In the genomic region with DNA sequence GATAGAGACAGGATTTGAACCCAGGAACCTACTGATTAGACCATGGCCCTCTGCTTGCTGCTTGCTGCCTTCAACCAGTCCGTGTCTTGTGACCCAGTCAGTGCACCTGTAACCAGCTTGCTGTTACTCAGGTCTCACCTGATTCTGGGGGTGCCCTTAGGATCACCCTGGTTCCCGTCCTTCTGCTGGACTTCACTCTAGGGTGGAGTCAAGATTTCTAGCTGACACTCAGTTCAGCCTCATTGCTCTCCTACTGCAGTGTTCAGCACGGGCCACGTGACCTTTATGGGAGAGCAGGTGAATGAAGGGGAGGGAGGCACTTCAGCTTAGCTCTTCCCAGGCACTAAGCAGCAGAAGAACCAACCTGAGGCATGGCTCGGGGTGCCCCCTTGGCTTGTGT, we compare ENCODE assay signal across 12 mouse cellular contexts. TPM values are rescaled to one million over a fixed set of nuclear protein-coding genes. Genes with fewer than 3 reads are reported as not detected.
"Had no signal": no experiment of that assay in that cellular context is flagged by ENCODE, and none has a peak within 500 bp of the region (broad histone marks: within the 10 kb centered on the region; RNA-seq: fewer than 3 reads in every experiment).

No protein-coding gene starts in this region.

- H3K4me1 ChIP-seq: limb, embryonic 12.5 days had no signal

- H3K27ac ChIP-seq: hindbrain, embryonic 15.5 days; limb, embryonic 12.5 days; liver, embryonic 14.5 days; midbrain, embryonic 12.5 days; neural tube, embryonic 13.5 days had no signal

- H3K9me3 ChIP-seq: hindbrain, embryonic 15.5 days; limb, embryonic 12.5 days; midbrain, embryonic 12.5 days; neural tube, embryonic 13.5 days had no signal

- DNase-seq: layer of hippocampus, postnatal 36 days; liver; lung, adult 18-20 months; right cerebral cortex, postnatal 14 days; thymus, adult 18-20 months; thymus, postnatal 14 days had no signal

- H3K4me3 ChIP-seq: hindbrain, embryonic 15.5 days; limb, embryonic 12.5 days; midbrain, embryonic 12.5 days; neural tube, embryonic 13.5 days had no signal

- H3K36me3 ChIP-seq: hindbrain, embryonic 15.5 days; limb, embryonic 12.5 days; midbrain, embryonic 12.5 days; neural tube, embryonic 13.5 days had no signal

- H3K27me3 ChIP-seq: hindbrain, embryonic 15.5 days; limb, embryonic 12.5 days; midbrain, embryonic 12.5 days; neural tube, embryonic 13.5 days had no signal

- ATAC-seq: midbrain, embryonic 16.5 days had no signal

- H3K4me2 ChIP-seq: hindbrain, embryonic 15.5 days; limb, embryonic 12.5 days; midbrain, embryonic 12.5 days; neural tube, embryonic 13.5 days had no signal

- H3K9ac ChIP-seq: hindbrain, embryonic 15.5 days; limb, embryonic 12.5 days; liver, embryonic 14.5 days; midbrain, embryonic 12.5 days; neural tube, embryonic 13.5 days had no signal

RNA-seq across cellular contexts. Expression of a gene that starts 7.4 kb away (rescaled TPM):
- polyA plus RNA-seq: liver, embryonic 14.5 days had no signal
